Mouse (Mus musculus): ENCODE results near the gene Zc3h12b.
"Not testable (repeated sequence)": the region's sequence is repeated elsewhere in the genome, so short reads cannot be mapped to it uniquely, and the experiment has no call there.

The Zc3h12b gene

DNA sequence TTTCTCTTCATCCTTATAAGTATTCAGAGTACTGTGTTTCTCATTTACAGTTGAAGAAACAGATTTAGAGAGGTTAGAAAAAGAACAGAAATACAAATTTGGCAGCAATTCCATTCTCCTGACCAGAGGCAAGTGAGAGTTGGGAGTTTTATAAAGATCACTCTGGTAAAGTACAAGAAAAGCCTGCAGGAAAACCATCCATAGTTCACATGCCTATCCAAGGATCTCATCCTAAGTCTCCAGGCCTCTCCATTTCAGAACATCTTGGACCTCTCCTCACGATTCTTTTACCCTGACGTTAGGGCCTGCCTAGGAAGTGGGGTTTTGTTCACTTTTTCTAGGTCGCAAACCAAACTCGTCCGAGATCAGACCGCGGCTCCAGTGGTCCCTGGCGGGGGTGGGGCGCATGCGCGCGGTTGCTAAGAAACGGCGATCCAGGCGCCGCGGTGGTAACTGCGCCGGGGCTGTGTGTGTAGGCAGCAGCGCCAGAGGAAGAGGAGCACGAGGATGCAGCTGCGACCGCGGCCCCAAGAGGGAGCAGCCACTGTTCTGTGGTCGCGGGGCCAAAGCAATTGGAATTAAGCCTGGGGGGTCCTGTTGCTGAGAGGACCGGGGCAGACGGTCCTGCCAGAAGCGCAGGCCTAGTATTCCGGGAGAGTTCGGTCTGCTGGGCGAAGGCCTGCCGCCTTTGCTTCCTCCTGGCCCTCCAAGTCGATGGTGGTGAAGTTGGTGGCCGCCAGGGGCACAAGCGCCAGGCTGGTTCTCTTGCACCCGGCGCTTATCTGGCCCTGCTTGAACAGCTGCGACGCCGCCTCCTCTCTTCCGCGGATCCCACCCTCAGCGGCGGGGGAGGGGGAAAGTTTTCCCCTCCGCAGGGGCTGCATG, at the start of gene Zc3h12b:
Gene Zc3h12b (plus strand): TSS at position 452 of the 885 bp plus-strand sequence.
- peak; percentile 8 to 50 for DNase-seq (ENCODE audit: low spot score in 2 of 2)

DNA sequence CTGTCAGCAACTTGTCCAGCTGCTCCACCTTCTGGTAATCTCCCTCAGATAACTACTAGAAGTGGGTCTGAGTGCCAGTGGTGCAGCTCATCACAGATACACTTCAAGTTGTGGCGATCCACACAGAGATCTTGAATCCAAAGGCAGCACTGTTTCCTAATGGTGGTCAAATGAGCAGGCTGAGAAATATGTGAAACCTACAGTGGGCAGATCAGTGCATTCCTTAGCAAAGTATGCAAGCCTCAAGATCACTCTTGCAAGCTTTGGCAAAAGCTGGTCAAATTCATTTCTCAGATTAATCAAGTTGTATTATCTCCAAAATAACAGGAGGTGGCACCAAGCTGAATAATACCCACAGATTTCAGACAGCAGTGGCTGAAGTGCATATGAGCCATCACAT, 29.3 kb upstream of the Zc3h12b start:
- no peak for DNase-seq (ENCODE audit: low spot score in 2 of 2)

DNA sequence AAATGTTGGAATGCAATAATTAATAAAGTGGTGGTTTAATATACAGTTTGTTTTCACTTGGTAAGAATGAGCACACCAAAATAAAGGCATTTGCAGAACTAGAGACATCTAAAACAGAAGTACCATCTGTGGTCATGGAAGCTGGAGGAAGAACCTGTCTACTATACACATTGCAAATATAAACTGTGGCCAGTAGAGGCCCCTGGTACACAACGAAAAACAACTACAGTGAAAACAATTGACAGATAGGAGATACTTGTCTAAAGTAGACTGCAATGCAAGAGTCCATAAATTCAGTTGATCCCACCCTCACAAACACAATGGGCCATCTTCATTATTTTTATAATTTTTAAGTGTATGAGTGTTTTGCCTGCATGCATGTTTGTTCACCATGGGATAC, 24.4 kb upstream of the Zc3h12b start:
- DNase-seq (ENCODE audit: low spot score in 2 of 2), result no peak

DNA sequence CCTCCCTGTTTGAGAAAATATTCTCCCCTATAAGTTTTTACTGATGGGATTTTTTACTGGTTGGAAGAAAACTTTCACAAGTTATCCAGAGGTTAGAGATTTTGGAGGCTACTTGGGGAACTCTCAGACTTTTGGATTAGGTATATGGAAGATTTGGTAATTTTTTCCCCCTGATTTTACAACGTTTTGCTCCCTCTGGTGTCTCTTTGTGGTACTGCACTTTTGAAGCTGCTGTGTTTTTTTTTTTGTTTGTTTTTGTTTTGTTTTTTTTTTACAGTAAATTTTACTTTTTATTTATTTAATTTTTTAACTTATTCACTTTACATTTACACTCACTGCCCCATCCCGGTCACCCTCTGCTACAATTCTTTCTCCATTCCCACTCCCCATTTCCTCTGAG, 26.8 kb downstream of the Zc3h12b start:
- DNase-seq (ENCODE audit: low spot score in 2 of 2), result peak in 1 of 2 experiments; percentile 19

DNA sequence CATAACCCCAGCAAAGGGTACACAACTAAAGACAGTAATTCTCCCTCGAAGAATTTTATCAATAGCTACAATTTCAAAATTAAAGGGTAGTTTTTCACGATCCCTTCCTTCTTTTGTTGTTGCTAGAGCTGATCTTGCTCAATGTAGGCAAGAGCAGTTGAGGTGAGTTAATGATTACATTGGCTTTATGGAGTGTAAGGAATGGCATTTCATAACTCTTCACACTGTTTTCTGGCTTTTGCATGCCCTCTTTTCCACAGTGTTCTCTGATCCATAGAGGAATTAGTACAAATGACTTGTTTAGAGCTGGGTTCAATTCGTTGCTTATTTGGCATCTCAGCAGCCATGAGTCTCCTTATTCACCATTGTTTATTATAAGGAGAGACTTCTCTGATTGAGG, 84.4 kb downstream of the Zc3h12b start:
- DNase-seq (ENCODE audit: low spot score in 2 of 2), result no peak

DNA sequence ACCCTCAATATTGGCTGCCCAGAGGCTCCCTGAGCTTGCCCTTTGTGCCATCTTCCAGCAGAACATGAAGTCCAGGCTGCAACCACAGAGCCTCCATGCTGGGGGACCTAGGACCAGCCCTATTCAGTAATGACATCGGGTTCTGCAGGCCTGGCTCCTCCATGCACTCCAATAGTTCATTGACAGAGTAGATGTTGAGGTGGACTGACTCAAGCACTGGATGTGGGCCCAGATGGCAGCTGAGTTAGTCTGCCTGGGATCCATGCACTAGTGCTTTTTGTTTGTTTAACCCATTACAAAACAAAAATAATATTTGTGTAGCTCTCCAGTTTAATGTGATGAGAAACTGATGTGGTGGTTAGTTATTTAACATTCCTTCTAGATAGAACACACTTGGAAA, 90.3 kb downstream of the Zc3h12b start:
- DNase-seq (ENCODE audit: low spot score in 2 of 2), result no peak

DNA sequence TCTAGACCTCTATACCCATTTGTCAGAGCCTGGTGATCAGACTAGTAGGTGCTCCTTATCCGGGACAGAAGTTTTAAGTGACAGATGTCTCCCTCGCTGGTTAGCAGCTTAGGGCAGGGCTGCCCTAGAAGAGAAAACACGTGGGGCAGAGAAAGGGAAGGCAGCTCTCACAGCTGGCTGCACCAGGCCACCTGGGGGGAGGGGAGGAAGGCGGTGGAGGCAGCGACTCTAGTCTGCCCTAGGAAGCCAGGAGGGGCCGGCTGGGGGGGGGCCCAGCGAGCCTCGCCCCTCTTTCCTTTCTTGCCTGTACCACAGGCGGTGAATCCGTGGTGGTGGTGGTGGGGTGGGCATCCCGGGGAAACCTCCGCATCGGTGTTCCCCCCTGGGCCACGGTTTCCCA, 141.3 kb downstream of the Zc3h12b start:
- DNase-seq (ENCODE audit: low spot score in 2 of 2), result no peak

DNA sequence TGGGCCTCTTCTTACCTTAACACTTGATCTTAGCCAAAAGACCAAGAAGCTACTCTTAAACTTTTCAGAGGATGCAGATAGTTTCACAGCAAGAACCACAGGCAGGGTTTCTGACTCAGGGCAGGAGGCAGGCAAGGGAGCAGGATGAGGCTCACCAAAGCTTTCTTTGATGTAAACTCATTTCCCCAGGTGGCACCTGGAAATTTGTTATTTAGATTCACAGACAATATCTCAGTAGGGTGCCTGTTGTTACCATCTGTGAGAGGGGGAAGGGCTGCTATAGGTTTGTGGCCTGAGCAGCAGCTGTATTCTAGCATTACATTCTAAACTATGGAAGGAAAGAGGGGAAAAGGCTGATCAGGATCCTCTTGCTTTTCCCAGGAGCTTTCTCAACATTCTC, 169.6 kb downstream of the Zc3h12b start:
- DNase-seq (ENCODE audit: low spot score in 2 of 2), result no peak

DNA sequence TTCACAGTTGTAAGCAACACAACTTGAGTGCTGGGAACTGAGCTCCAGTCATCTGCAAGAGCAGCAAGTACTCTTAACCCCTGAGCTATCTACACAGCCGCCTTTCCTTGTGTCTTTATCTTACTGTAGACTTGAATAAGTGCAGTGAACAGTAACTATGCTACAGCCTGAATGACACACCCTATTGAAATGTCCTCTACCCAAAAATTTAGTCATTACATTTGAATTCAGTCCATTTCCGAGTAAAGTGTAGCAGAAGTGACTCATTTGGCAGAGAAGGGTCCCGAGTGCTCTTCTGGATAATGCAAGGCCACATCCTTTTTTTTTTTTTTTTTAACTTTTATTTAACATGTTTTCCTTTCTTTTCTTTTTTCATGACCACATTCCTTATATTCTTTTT, 191.2 kb downstream of the Zc3h12b start:
- DNase-seq (ENCODE audit: low spot score in 2 of 2), result no peak

DNA sequence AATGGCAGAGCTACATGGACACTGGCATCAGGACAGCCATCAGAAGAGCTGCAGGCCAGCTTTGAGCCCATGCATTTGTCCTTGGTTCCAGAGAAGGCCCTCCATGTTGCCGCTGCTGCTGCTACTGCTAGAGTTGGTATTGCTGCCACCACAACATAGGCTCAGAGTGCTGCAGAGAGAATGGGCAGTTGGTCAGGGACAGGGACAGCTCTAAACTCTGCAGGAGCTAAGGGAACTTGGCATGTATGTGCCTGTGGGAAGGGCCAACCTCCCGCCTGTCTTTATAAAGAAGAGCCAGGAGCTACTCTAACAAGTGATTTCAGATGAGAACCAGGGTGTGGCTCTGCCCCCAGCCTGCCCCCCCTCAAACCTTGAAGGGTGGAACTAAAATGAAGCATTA, 224.0 kb downstream of the Zc3h12b start:
- DNase-seq (ENCODE audit: low spot score in 2 of 2), result no peak

DNA sequence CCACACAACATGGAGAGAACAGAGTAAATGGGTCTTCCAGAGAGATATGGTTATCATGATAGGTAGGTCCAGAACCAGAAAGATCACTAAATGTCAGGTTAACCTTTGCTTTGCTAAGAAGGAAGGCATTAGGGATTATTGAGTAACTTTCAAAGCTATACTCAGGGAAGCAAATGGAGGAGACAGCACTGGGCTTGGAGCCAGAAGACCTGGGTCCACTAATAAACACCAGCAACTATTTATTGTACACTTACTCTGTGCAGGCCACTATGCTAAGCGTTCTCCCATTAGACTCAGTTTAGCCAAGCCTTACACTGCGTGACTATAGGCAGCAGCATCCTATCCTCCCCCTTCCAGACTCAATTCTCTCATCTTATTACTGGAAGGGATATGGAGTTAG, 234.0 kb downstream of the Zc3h12b start:
- no peak for DNase-seq (ENCODE audit: low spot score in 2 of 2)

DNA sequence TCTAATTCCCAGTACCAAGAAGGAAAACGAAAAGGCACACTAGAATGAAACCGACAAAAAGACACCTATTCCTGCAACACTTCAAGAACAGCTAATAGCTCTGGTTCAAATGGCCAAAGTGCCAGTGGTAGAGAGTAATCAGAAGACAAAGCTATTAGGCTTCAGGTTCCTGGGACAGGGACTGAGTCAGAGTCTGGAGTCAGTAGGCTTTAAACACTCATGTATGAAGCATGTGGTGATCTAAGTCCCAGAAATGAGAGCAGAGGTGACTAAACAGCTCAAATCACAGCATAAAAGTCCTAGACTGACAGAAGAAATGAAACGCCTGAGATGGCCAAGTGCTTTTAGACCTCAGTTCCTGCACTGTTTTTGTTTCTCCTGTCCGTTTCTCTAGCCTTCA, 236.7 kb downstream of the Zc3h12b start:
- no peak for DNase-seq (ENCODE audit: low spot score in 2 of 2)

DNA sequence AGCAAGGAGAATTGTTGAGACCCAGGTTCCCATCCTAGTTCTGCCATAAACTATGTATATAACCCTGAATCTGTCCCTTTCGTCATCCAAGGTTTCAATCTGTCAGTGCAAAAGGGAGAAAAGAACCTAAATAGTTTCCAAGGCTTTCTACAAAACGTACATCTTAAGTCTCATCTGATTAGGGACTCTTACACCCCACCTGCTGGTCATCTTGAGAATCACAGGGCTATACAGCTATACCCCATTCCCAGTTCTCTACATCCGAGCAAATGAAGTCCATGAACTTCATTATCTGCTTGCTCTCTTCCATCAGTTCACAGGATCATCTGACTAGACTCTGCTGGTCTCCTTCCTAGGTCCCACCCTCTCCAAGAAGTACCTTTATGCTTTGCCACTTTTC, 239.3 kb downstream of the Zc3h12b start:
- peak in 1 of 2 experiments; percentile 40 for DNase-seq (ENCODE audit: low spot score in 2 of 2)

DNA sequence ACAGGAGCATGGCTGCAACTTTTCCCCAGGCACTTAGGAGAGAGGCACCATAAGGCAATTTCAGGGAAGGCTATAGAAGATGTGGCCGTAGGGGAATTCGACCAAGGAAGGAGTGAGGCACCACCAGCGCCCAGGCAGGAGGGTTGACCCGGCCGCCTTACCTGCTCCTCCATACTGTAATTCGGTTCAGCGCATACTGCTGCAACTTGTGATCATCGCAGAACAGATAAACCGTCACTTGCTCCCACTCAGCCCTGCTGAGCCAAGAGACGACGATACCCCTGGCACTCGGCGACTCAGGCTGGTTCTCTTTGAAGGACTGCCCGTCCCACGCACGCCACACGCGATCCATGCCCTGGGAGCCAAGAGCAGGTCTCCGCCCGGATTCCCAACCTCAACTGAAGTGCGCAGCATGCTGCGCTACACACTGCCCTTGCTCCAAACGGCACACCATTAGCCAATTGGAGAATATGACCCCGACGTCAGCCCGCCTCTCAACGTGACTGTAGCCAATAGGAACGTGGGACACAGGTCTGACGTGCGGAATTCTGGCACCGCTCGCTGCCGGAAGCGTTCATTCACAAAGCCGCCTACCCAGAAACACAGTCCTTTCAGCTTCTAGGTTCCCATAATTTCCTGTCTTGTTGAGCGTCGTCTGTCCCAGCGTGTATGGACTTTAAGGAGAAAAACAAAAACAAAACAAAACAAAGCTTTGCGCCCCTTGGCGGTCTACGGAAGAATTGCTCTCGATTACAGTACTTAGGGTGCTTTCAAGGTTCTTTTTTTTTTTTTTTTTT, 245.2 kb downstream of the Zc3h12b start, which contains the start of gene Las1l:
Gene Las1l (minus strand): TSS at position 466 of the 797 bp plus-strand sequence.
- peak; percentile 62 to 88 for DNase-seq (ENCODE audit: low spot score in 2 of 2)

DNA sequence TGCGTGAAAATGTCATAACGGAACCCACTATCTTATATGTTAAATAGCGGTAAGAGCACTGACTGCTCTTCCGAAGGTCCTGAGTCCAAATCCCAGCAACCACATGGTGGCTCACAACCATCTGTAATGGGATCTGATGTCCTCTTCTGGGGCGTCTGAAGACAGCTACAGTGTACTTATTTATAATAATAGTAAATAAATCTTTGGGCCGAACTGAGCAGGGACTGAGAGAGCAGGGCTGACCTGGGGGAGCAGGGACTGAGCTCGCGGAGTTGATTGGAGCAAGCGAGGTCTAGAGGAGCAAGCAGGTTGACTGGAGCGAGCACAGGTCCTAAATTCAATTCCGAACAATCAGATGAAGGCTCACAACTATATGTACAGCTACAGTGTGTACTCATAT, 246.0 kb downstream of the Zc3h12b start:
- not testable (repeated sequence) for DNase-seq (ENCODE audit: low spot score in 2 of 2)

DNA sequence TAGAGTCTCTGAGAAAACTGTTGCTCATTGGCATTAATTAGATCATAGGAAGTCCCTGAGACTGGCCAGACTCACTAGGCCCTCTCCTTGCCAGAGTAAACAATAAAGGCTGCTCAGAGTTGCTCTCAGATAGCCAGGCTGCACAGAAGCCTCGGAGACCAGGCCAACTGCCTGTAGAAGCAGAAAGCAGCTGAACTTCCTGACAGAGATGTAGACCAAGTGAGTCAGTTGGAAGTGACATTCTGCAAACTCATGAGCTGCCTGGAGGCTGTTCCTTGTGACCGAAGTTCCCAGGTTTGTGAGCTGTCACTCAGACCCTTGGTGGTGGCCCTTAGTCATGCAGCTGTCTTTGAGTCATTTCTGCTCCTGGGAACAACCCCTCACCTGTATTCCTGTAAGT, 251.9 kb downstream of the Zc3h12b start:
- no peak for DNase-seq (ENCODE audit: low spot score in 2 of 2)

DNA sequence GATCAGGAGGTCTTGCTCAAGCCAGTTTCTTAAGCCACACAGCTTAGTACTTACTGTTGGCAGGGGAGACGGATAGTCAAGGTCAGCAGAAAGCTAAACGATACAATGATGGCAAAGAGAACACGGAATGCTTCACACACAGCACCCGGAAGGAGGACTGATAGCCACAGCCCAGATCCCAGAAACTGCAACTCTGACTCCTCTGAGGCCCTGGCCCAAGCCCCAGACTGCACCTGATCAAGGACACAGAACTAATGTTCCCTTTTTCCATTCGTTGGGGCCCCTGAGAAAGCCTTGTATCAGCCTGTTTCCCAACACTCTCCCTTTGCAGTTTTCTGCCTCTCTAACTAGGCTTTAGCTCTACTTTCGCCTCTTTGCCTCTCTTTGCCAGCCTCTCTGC, 253.6 kb downstream of the Zc3h12b start:
- no peak for DNase-seq (ENCODE audit: low spot score in 2 of 2)

DNA sequence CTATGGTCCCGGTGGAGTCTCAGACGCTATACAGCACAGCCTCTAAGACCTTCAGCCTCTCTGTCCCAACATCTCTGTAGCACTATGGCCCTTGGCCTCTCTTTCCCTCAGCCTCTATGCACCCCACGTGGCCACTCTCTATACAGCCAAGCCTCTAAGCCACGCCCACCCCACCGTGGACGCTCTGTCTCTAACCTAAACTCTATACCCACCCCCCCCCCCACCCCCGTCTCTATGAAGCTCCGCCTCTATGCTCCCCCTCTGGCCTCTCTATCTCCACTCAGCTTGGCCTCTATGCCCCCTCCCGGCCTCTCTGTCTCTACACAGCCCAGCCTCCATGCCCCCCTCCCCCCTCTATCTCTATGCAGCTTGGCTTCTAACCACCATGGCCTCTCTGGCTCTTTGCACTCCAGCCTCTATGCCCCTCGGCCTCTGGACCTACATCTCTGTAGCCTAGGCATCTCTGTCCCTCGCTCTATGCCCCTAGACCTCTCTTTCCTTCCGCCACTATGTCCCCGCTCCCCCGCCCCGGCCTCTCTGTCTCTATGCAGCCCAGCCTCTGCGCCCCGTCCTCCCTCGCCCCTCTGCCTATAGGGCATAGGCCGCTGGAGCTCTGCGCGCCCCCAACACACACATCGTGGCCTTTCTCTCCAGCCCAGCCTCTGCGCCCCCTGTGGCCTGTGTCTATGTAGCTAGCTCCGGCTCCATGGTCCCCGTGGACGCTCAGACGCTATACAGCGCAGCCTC, 256.5 kb downstream of the Zc3h12b start:
- DNase-seq (ENCODE audit: low spot score in 2 of 2), result peak; percentile 15 to 77

DNA sequence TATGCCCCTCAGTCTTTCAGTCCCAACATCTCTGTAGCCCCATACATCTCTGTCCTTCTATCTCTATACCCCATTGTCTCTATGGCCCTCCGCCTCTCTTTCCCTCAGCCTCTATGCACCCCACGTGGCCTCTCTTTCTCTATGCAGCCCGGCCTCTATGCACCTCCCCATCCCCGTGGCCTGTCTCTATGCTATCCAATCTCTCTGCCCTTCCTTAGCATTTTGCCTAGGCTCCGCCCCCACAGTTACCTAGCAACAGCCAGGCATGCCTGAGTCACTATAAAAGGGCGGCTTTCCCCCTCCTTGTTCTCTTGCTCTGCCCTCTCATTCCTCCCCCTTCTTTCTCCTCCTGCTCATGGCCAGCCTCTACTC, 257.1 kb downstream of the Zc3h12b start:
- peak; percentile 38 to 84 for DNase-seq (ENCODE audit: low spot score in 2 of 2)

DNA sequence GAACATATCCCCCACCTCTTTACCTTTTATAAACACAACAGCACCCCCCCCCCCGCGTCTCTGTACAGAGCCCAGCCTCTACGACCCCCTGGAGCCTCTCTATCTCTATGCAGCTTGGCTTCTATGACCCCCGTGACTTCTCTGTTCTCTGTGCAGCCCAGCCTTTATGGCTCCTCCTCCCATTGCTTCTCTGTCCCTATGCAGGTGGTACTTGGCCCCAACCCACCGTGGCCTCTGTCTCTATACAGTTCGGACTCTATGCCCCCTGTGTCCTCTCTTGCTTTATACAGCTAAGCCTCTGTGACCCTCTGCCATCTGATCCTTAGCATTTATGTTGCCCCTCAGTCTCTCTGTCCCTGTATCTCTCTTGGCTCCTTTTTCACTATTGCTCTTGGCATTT, 257.6 kb downstream of the Zc3h12b start:
- DNase-seq (ENCODE audit: low spot score in 2 of 2), result no peak

DNA sequence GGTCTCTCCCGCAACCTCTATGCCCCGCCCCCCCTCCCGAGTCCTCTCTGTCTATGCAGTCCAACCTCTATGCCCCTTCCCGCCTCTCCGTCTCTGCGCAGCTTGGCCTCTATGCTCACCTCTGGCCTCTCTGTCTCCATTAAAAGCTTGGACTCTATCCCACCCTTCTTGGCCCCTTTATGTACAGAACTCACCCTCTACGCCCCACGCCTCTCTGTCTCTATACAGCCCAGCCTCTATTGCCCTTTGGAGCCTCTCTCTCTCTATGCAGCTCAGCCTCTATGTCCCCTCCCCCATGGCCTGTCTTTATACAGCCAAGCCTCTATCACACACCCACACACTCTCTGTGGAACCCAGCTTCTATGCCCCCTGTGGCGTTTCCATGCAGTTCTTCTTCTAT, 258.5 kb downstream of the Zc3h12b start:
- no peak for DNase-seq (ENCODE audit: low spot score in 2 of 2)
